In genomic region chr12:40017955-40018505, GRCm38 (mm10) we compare ENCODE assay signal across 15 mouse cellular contexts. TPM values are rescaled to one million over a fixed set of nuclear protein-coding genes. Genes with fewer than 3 reads are reported as not detected.
DNase-seq lines count a peak whose midpoint lies in the region; ATAC-seq and TF ChIP-seq lines count a peak whose summit lies in the region.
"Had no signal": no experiment of that assay in that cellular context is flagged by ENCODE, and none has a peak within 500 bp of the region (broad histone marks: within the 10 kb centered on the region; RNA-seq: fewer than 3 reads in every experiment).

No protein-coding gene starts in this region.

- ATAC-seq in stomach, embryonic 16.5 days (ENCODE audit: insufficient read depth, low FRiP score) = no peak
- no peak for ATAC-seq in stomach, postnatal 0 days (ENCODE audit: low FRiP score, low TSS enrichment)
- ATAC-seq: forebrain, embryonic 14.5 days had no signal

- TF ChIP-seq CTCF in layer of hippocampus, adult 2 months (conservative IDR thresholded peaks at IDR 0.05) = no peak
- TF ChIP-seq CTCF in stomach, postnatal 0 days (IDR thresholded peaks at IDR 0.05; ENCODE audit: low read depth) = no peak
- TF ChIP-seq CTCF in small intestine, adult 2 months (IDR thresholded peaks at IDR 0.05; ENCODE audit: extremely low read depth, insufficient read length, insufficient replicate concordance, low read depth, low read length) = no peak

- peak overlapping the region; percentile 29; the same call in 1 of the 2 replicates for H3K4me2 ChIP-seq in stomach, embryonic 16.5 days (ENCODE audit: low read depth, low read length)
- H3K4me2 ChIP-seq in stomach, postnatal 0 days (replicated peaks; ENCODE audit: low read depth) = no peak overlapping the region

- WGBS in stomach, embryonic 16.5 days = 62% methylated on average over 6 of the region's 6 CpGs
- 66% methylated on average over 6 of the region's 6 CpGs for WGBS in stomach, postnatal 0 days
- WGBS in small intestine, adult 2 months = 36% methylated on average over 6 of the region's 6 CpGs

- H3K4me1 ChIP-seq in stomach, embryonic 16.5 days (ENCODE audit: control insufficient read depth, insufficient read depth, low read length) = peaks cover 9% of the 10 kb centered on the region
- no peaks in the 10 kb centered on the region for H3K4me1 ChIP-seq in stomach, postnatal 0 days (replicated peaks; ENCODE audit: control insufficient read depth, insufficient read depth)
- peaks cover 17% of the 10 kb centered on the region; the same call in 1 of the 2 replicates for H3K4me1 ChIP-seq in small intestine, adult 2 months (ENCODE audit: control insufficient read depth, insufficient read depth, insufficient read length, low read length)

- H3K9ac ChIP-seq in stomach, embryonic 16.5 days (ENCODE audit: low read length) = no peak overlapping the region
- H3K9ac ChIP-seq in stomach, postnatal 0 days (ENCODE audit: low read length) = no peak overlapping the region
- H3K9ac ChIP-seq: embryonic facial prominence, embryonic 12.5 days; stomach, embryonic 15.5 days had no signal

- H3K9me3 ChIP-seq in stomach, embryonic 16.5 days (replicated peaks; ENCODE audit: control insufficient read depth, low read length) = no peaks in the 10 kb centered on the region
- no peaks in the 10 kb centered on the region for H3K9me3 ChIP-seq in stomach, postnatal 0 days (ENCODE audit: control insufficient read depth, low read length)
- H3K9me3 ChIP-seq: embryonic facial prominence, embryonic 12.5 days; stomach, embryonic 15.5 days had no signal

- TF ChIP-seq POLR2A in small intestine, adult 2 months (IDR thresholded peaks at IDR 0.05; ENCODE audit: low read depth, low read length) = no peak

- TF ChIP-seq EP300 in stomach, postnatal 0 days (optimal IDR thresholded peaks at IDR 0.05) = no peak

- intact Hi-C loops in gastrocnemius, postnatal 14 days (cut with DNase I; ENCODE audit: low total_unique reads) = no loop called here

- H3K4me3 ChIP-seq in layer of hippocampus, adult 2 months = no peak overlapping the region
- H3K4me3 ChIP-seq in stomach, embryonic 16.5 days (replicated peaks; ENCODE audit: low read length) = no peak overlapping the region
- no peak overlapping the region for H3K4me3 ChIP-seq in stomach, postnatal 0 days (ENCODE audit: low read depth, low read length)
- peak overlapping the region; percentile 31; the same call in 1 of the 2 replicates for H3K4me3 ChIP-seq in small intestine, adult 2 months (ENCODE audit: low read depth, low read length)
- H3K4me3 ChIP-seq: embryonic facial prominence, embryonic 12.5 days had no signal

- H3K36me3 ChIP-seq in stomach, embryonic 16.5 days (ENCODE audit: control insufficient read depth, insufficient read depth, low read length) = no peaks in the 10 kb centered on the region
- no peaks in the 10 kb centered on the region for H3K36me3 ChIP-seq in stomach, postnatal 0 days (ENCODE audit: control insufficient read depth, insufficient read depth, low read length)
- H3K36me3 ChIP-seq in small intestine, adult 2 months (ENCODE audit: control insufficient read depth, insufficient read depth, low read length) = no peaks in the 10 kb centered on the region
- H3K36me3 ChIP-seq: embryonic facial prominence, embryonic 12.5 days; stomach, embryonic 15.5 days had no signal

- no peak for DNase-seq in layer of hippocampus, adult 2 months (ENCODE audit: low spot score in 2 of 2)
- no peak for DNase-seq in layer of hippocampus, adult 9-11 months
- no peak for DNase-seq in stomach, postnatal 0 days (ENCODE audit: low spot score)
- DNase-seq in induced T-regulatory cell, adult 2 months (ENCODE audit: low read depth) = peak; percentile 85
- DNase-seq in gastrocnemius, postnatal 14 days = no peak
- no peak for DNase-seq in adrenal gland, postnatal 25 days
- DNase-seq: cerebellum, postnatal 14 days; kidney, adult 11 months; lung, embryonic 14.5 days; right cerebral cortex, adult 18-20 months had no signal

- H3K27ac ChIP-seq in layer of hippocampus, adult 2 months = peak overlapping the region; percentile 81; the same call in 1 of the 2 replicates
- no peak overlapping the region for H3K27ac ChIP-seq in stomach, embryonic 16.5 days (ENCODE audit: low read length)
- H3K27ac ChIP-seq in stomach, postnatal 0 days (replicated peaks) = no peak overlapping the region
- H3K27ac ChIP-seq in small intestine, adult 2 months (ENCODE audit: insufficient read depth, low read depth, low read length) = 0 out of 2 replicates have a peak overlapping the region, but pooled peaks have one; percentile 14
- H3K27ac ChIP-seq: embryonic facial prominence, embryonic 12.5 days; stomach, embryonic 15.5 days had no signal

- H3K27me3 ChIP-seq in stomach, embryonic 16.5 days (ENCODE audit: control insufficient read depth, insufficient read depth, low read length) = no peaks in the 10 kb centered on the region
- no peaks in the 10 kb centered on the region for H3K27me3 ChIP-seq in stomach, postnatal 0 days (ENCODE audit: control insufficient read depth, insufficient read depth, low read length)
- H3K27me3 ChIP-seq in small intestine, adult 2 months (ENCODE audit: control insufficient read depth, insufficient read depth, low read length) = no peaks in the 10 kb centered on the region
- H3K27me3 ChIP-seq: embryonic facial prominence, embryonic 12.5 days; stomach, embryonic 15.5 days had no signal

RNA-seq across cellular contexts. Expression of gene Arl4a, which starts 19.8 kb away (rescaled TPM):
- total RNA-seq in layer of hippocampus, adult 2 months (2021) = 10 to 100 TPM; 29.9 to 30.5 TPM
- 39.3 and 49.3 TPM in 2 replicates for polyA plus RNA-seq in stomach, embryonic 16.5 days (2015; fragmentation: Nextera tagmentation; extraction: Ambion mirVana)
- polyA plus RNA-seq in stomach, postnatal 0 days (2015; fragmentation: Nextera tagmentation; extraction: Ambion mirVana) = 38.3 and 38.5 TPM in 2 replicates
- polyA plus RNA-seq in small intestine, adult 2 months (2012; rRNA removed) = 1.4 and 4.3 TPM in 2 replicates
- 10 to 100 TPM; 18.3 to 21.2 TPM for total RNA-seq in gastrocnemius, postnatal 14 days (2021)
- total RNA-seq in adrenal gland, postnatal 25 days (2021) = 51.2 and 59.3 TPM in 2 replicates

Comparison
In these comparisons a context has a peak if more than half of its experiments do, and no peak if none do; other contexts are left out.
1. H3K27ac ChIP-seq: peak in layer of hippocampus, adult 2 months (single experiment) and small intestine, adult 2 months (single experiment); none in stomach, embryonic 16.5 days (single experiment) and stomach, postnatal 0 days (single experiment).